Mouse (Mus musculus) lung, adult 2 months (tissue): Measurements from ENCODE around the gene Ly6g6e. TPM values are rescaled to one million over a fixed set of nuclear protein-coding genes. Genes with fewer than 3 reads are reported as not detected.

ENCODE experiments used
- DNase-seq: peaks from one replicate; pipeline ENCODE4 v3.0.0; 2022
- H3K4me1 ChIP-seq: fragments of 200-500 bp; 2 replicates; pipeline ENCODE4 v1.6.1; 2011; ENCODE audit warnings: low read length; ENCODE audit not compliant: control insufficient read depth, insufficient read depth
- H3K4me3 ChIP-seq: fragments of 200-500 bp; replicated peaks from 2 replicates; pipeline ENCODE3; 2011; ENCODE audit warnings: low read depth, mild to moderate bottlenecking, control low read depth, low read length; ENCODE audit errors: extremely low read depth
- CTCF ChIP-seq: fragments of 200-500 bp; IDR thresholded peaks from 2 replicates; pipeline ENCODE4 v1.5.1; 2011; ENCODE audit warnings: mild to moderate bottlenecking, low read length, control low read depth; ENCODE audit not compliant: insufficient read depth
- POLR2A ChIP-seq: fragments of 200-500 bp; IDR thresholded peaks from 2 replicates; pipeline ENCODE4 v1.6.1; 2011; ENCODE audit warnings: low read depth, mild to moderate bottlenecking, control low read depth, low read length, borderline replicate concordance; ENCODE audit errors: extremely low read depth
- WGBS: fragments of 180-500 bp; shearing (Covaris S2); methylation state at CpG from one replicate; pipeline ENCODE4 v1.1.7; 2018; 5-methylcytosine and 5-hydroxymethylcytosine counted together
- polyA plus RNA-seq: library from polyadenylated mRNA; depleted of rRNA; stranded (reverse); fragments of >200 nt; gene quantifications from 2 replicates; pipeline ENCODE4 v1.2.3, GENCODE M21; 2012

Gene Ly6g6e
- polyA plus RNA-seq, 1 experiment, result 25.7 TPM

- 2% methylated on average over 11 of the region's 11 CpGs for WGBS
- peak within 1 kb of the TSS; percentile 92 for H3K4me3 ChIP-seq
- H3K4me1 ChIP-seq, result peaks cover 33% of the 10 kb centered on the region
- TF ChIP-seq POLR2A, result peak; percentile 85; the same call in 1 of the 2 replicates
- no peak for TF ChIP-seq CTCF
- peak; percentile 50 for DNase-seq
These were observed 27.1 kb upstream of the Ly6g6e start, which contains the start of gene Clic1 for GRCm38 (mm10) chr17:35049561-35050016. Clic1 (plus strand) TSS chr17:35049966.

GRCm38 (mm10) chr17:35050126-35050750 is 26.5 kb upstream of the Ly6g6e start:
- Histone ChIP-seq H3K4me3 (peak overlapping the region; percentile 92), H3K4me1 (peaks cover 30% of the 10 kb centered on the region)
- peak; percentile 81 for DNase-seq
- peak; percentile 97; the same call in 1 of the 2 replicates for TF ChIP-seq POLR2A
- TF ChIP-seq CTCF, result no peak
- WGBS, result under 1% methylated on average over 27 of the region's 27 CpGs

- DNase-seq, result peak; percentile 67
- peak overlapping the region; percentile 83 for H3K4me3 ChIP-seq
- 2% methylated on average over 21 of the region's 21 CpGs for WGBS
- peaks cover 37% of the 10 kb centered on the region for H3K4me1 ChIP-seq
- TF ChIP-seq CTCF (no peak), POLR2A (peak; percentile 97)
These were observed 25.3 kb upstream of the Ly6g6e start for GRCm38 (mm10) chr17:35051156-35052086.

- WGBS, result 49% methylated on average over 12 of the region's 12 CpGs
- TF ChIP-seq POLR2A, result no peak
- no peak for TF ChIP-seq CTCF
These were observed 24.4 kb upstream of the Ly6g6e start for GRCm38 (mm10) chr17:35052271-35052798.

GRCm38 (mm10) chr17:35055691-35056495 is 20.8 kb upstream of the Ly6g6e start:
- no peak overlapping the region for H3K4me3 ChIP-seq
- WGBS, result 49% methylated on average over 7 of the region's 7 CpGs
- H3K4me1 ChIP-seq, result peaks cover 30% of the 10 kb centered on the region
- no peak for DNase-seq
- TF ChIP-seq POLR2A (no peak), CTCF (no peak)

More at GRCm38 (mm10) chr17:35052271-35052798, 24.4 kb upstream of the Ly6g6e start:
- peak; percentile 3 for DNase-seq
- H3K4me1 ChIP-seq, result peaks cover 34% of the 10 kb centered on the region
- H3K4me3 ChIP-seq, result peak overlapping the region; percentile 83

- WGBS, result 65% methylated on average over 3 of the region's 3 CpGs
- Histone ChIP-seq H3K4me3 (no peak overlapping the region), H3K4me1 (peaks cover 26% of the 10 kb centered on the region)
- no peak for TF ChIP-seq POLR2A
- no peak for TF ChIP-seq CTCF
- DNase-seq, result no peak
These were observed 19.6 kb upstream of the Ly6g6e start for GRCm38 (mm10) chr17:35057090-35057489.

- 37% methylated on average over 9 of the region's 9 CpGs for WGBS
- TF ChIP-seq CTCF, result no peak
- TF ChIP-seq POLR2A, result no peak
- no peak overlapping the region for H3K4me3 ChIP-seq
- peaks cover 16% of the 10 kb centered on the region for H3K4me1 ChIP-seq
- no peak for DNase-seq
These were observed 18.4 kb upstream of the Ly6g6e start for GRCm38 (mm10) chr17:35058316-35058715.

GRCm38 (mm10) chr17:35058911-35059892 is 17.5 kb upstream of the Ly6g6e start, which contains the start of gene Ddah2:
Ddah2 (plus strand) TSS chr17:35059035.
- peak within 1 kb of the TSS; percentile 97 for H3K4me3 ChIP-seq
- WGBS, result under 1% methylated on average over 57 of the region's 57 CpGs
- TF ChIP-seq CTCF, result peak; percentile 14; the same call in 1 of the 2 replicates
- peak; percentile 80; the same call in 1 of the 2 replicates for TF ChIP-seq POLR2A
- DNase-seq, result peak; percentile 90
- H3K4me1 ChIP-seq, result peaks cover 16% of the 10 kb centered on the region

GRCm38 (mm10) chr17:35060071-35060470 is 16.6 kb upstream of the Ly6g6e start:
- H3K4me3 ChIP-seq, result peak overlapping the region; percentile 97
- peaks cover 16% of the 10 kb centered on the region for H3K4me1 ChIP-seq
- WGBS, result 16% methylated on average over 14 of the region's 14 CpGs
- no peak for DNase-seq
- TF ChIP-seq CTCF, result no peak
- TF ChIP-seq POLR2A, result no peak
